Mouse (Mus musculus) cortical plate, adult 2 months (tissue): ENCODE data around the gene Ap3b2. TPM values are rescaled to one million over a fixed set of nuclear protein-coding genes. Genes with fewer than 3 reads are reported as not detected.

ENCODE experiments used
- H3K27ac ChIP-seq: fragments of 200-500 bp; 2 replicates; pipeline ENCODE4 v1.5.1; 2012; ENCODE audit warnings: low read length, control low read depth, inconsistent platforms; ENCODE audit not compliant: insufficient read depth
- H3K4me1 ChIP-seq: fragments of 200-500 bp; 2 replicates; pipeline ENCODE4 v1.6.1; 2011; ENCODE audit warnings: low read length; ENCODE audit not compliant: control insufficient read depth, insufficient read depth
- H3K4me3 ChIP-seq: fragments of 200-500 bp; 2 replicates; pipeline ENCODE4 v1.5.1; 2011; ENCODE audit warnings: mild to moderate bottlenecking, low read length, control low read depth; ENCODE audit not compliant: insufficient read depth
- CTCF ChIP-seq: fragments of 200-500 bp; IDR thresholded peaks from 2 replicates; pipeline ENCODE4 v1.5.1; 2011; ENCODE audit warnings: mild to moderate bottlenecking, control low read depth, low read length; ENCODE audit not compliant: insufficient read depth; ENCODE audit errors: extremely low read depth
- POLR2A ChIP-seq: fragments of 200-500 bp; IDR thresholded peaks from 2 replicates; pipeline ENCODE4 v1.6.1; 2011; ENCODE audit warnings: mild to moderate bottlenecking, low read length, control low read depth; ENCODE audit not compliant: insufficient read depth; ENCODE audit errors: extremely low read depth
- polyA plus RNA-seq: library from polyadenylated mRNA; depleted of rRNA; stranded (reverse); fragments of >200 nt; gene quantifications from 2 replicates; pipeline ENCODE4 v1.2.3, GENCODE M21; 2012; rRNA removed

Gene Ap3b2
- polyA plus RNA-seq: 154 and 172 TPM in 2 replicates

GRCm38 (mm10) chr7:81493331-81494021 is at the start of gene Ap3b2:
TSS of gene Ap3b2 (minus strand) at chr7:81493925.
- Histone ChIP-seq H3K27ac (peak within 1 kb of the TSS; percentile 70; the same call in 1 of the 2 replicates), H3K4me3 (peak within 1 kb of the TSS; percentile 65), H3K4me1 (peaks cover 4% of the 10 kb centered on the region; the same call in 1 of the 2 replicates)
- TF ChIP-seq POLR2A: peak; percentile 78
- TF ChIP-seq CTCF: no peak

DNA sequence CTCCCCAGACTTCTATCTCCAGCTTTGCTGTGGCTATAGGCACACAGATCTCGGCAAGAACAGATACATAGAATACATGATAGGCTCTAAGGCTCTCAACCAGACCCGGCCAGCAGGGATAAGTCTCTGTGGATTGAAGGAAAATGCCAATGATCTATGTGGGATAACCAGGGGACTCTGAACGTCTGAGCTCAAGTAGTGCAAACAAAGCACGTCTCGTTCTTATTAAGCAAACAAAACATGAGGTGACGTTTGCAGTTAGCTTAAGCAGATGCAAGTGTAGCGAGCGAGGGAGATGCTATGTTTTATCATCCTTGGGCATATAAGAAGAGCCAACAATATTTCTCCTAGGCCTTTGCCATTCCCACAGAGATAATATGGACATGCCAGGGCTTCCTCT is 49.2 kb upstream of the Ap3b2 start:
- Histone ChIP-seq H3K4me3 (no peak overlapping the region), H3K27ac (no peak overlapping the region), H3K4me1 (0 out of 2 replicates have a peak, but pooled peaks cover 2% of the 10 kb centered on the region)
- TF ChIP-seq POLR2A (no peak), CTCF (no peak)

DNA sequence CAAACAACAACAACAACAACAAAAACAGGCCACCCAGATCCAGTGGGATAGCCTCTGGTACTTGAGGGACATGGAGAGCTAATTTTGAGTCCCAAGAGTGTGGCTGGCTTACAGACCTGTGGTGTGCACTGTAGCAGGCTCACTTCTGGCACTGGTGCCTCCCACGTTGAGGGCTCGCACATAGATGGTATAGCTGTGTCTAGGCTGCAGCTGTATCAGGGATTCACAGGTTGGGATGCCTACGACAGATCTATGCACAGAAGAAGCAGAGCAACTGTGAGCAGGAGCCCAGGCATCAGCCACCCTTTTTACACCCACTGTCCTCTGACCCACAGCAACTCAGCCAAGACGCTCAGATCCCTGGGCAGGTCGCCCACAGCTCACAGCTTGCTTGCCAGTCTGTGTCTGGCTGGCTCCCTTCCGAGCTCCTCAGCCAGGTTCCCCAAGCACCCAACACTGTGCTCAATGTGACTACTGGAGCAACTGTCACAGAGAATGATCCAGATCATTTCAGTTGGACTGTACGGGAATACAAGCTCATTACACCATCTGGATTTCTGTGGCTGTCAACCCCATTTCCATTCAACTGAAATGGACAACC is 48.3 kb upstream of the Ap3b2 start:
- 0 out of 2 replicates have a peak, but pooled peaks cover 2% of the 10 kb centered on the region for H3K4me1 ChIP-seq
- TF ChIP-seq CTCF (no peak), POLR2A (no peak)
- H3K27ac ChIP-seq: no peak overlapping the region
- no peak overlapping the region for H3K4me3 ChIP-seq

- no peak for TF ChIP-seq CTCF
- TF ChIP-seq POLR2A: no peak
- Histone ChIP-seq H3K4me1 (0 out of 2 replicates have a peak, but pooled peaks cover 2% of the 10 kb centered on the region), H3K4me3 (no peak overlapping the region), H3K27ac (peak overlapping the region; percentile 27; the same call in 1 of the 2 replicates)
These were observed 47.3 kb upstream of the Ap3b2 start for GRCm38 (mm10) chr7:81540999-81541398.

DNA sequence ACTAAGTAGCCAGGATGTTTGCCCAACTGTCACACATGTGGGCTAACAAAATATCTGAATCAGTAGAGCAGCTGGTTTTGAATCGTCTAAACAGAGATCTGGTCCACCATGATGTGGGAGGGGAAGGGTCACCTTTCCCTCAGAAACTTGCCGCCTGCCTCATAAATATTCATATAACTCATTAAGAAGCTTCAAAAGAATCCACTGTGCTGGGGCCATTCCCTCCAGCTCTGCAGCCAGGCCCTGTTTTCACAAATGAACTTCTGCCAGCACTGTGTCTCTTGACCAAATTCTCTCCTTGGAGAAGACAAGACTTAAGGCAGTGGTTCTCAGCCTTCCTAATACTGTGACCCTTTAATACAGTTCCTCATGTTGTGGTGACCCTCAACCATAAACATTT is 45.8 kb upstream of the Ap3b2 start:
- 0 out of 2 replicates have a peak, but pooled peaks cover 2% of the 10 kb centered on the region for H3K4me1 ChIP-seq
- no peak overlapping the region for H3K4me3 ChIP-seq
- TF ChIP-seq POLR2A: no peak
- no peak overlapping the region for H3K27ac ChIP-seq

DNA sequence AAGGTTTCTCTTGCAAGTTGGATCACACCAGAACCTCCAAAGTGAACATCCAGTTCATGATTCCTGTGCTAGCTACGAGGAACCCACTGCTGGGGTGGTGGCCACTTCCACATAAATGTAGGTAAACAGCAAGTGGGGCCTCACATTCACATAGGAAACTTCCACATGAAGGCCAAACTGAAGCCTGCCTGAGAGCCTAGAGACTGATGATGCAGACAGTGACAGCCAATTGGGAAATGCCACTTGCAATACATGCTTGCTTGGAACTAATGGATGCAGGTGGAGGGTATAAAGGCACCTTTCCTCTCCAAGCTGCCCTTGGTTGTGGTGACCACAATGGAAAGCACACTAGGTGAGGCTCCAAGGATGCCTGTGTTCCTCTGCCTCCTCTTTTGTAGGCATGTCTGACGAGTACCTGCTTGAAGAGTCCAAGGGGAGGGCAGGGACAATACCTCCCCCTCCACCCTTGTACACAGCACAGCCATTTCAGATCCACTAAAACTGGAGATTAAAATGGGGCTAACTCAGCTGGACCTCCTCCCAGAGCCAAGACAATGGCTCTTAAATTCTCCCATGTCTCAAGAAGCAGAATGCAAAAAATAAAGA is 44.4 kb upstream of the Ap3b2 start:
- H3K27ac ChIP-seq: no peak overlapping the region
- H3K4me1 ChIP-seq: 0 out of 2 replicates have a peak, but pooled peaks cover 2% of the 10 kb centered on the region
- TF ChIP-seq POLR2A (no peak), CTCF (no peak)
- H3K4me3 ChIP-seq: no peak overlapping the region

DNA sequence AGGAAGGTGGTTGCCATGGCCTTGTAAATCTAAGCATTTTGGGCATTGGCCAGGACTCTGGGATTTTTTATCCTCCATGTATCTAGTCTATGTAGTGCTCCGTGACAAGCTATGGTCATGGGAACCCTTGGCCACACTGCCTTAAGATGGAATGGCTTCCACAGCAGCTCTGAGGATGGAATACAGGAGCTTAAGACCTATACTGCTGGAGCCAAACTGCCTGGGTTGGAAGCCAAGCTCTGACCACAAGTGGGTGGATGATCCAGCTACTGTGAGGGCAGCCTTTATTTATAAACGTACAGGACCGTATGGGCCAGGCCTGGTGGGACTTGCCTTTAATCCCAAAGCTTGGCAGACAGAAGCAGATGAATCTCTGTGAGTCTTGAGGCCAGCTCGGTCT is 42.8 kb upstream of the Ap3b2 start:
- Histone ChIP-seq H3K4me3 (no peak overlapping the region), H3K4me1 (no peaks in the 10 kb centered on the region), H3K27ac (no peak overlapping the region)
- TF ChIP-seq POLR2A: no peak
- no peak for TF ChIP-seq CTCF

- TF ChIP-seq CTCF: no peak
- TF ChIP-seq POLR2A: no peak
- no peak overlapping the region for H3K4me3 ChIP-seq
- no peaks in the 10 kb centered on the region for H3K4me1 ChIP-seq
- no peak overlapping the region for H3K27ac ChIP-seq
These were observed 37.7 kb upstream of the Ap3b2 start for GRCm38 (mm10) chr7:81531462-81531861.

GRCm38 (mm10) chr7:81528918-81529317 is 35.2 kb upstream of the Ap3b2 start:
- TF ChIP-seq POLR2A (no peak), CTCF (no peak)
- no peak overlapping the region for H3K27ac ChIP-seq
- no peak overlapping the region for H3K4me3 ChIP-seq
- H3K4me1 ChIP-seq: peaks cover 2% of the 10 kb centered on the region; the same call in 1 of the 2 replicates
